Mouse (Mus musculus) liver, postnatal 0 days (tissue): ENCODE results near the gene Syt14.

Source experiments
- CTCF ChIP-seq: sonication (generic); IDR thresholded peaks from 2 replicates; pipeline ENCODE4 v1.5.1; 2016; ENCODE audit warnings: antibody characterized with exemption, low read depth
- EP300 ChIP-seq: IDR thresholded peaks from 2 replicates; pipeline ENCODE4 v1.6.1; 2016; ENCODE audit warnings: antibody characterized with exemption, low read depth, mild to moderate bottlenecking

GRCm38 (mm10) chr1:192853429-192853828 lies 182.1 kb downstream of the Syt14 start:
- no peak for TF ChIP-seq CTCF
- no peak for TF ChIP-seq EP300
